Mouse (Mus musculus): ENCODE measurements at regions not wholly inside any gene's neighbourhood (a gene's known extent, or its start where the extent isn't known, plus 50 kb on each side); places are given as distances from the start of the nearest gene placed in this dataset.

DNA sequence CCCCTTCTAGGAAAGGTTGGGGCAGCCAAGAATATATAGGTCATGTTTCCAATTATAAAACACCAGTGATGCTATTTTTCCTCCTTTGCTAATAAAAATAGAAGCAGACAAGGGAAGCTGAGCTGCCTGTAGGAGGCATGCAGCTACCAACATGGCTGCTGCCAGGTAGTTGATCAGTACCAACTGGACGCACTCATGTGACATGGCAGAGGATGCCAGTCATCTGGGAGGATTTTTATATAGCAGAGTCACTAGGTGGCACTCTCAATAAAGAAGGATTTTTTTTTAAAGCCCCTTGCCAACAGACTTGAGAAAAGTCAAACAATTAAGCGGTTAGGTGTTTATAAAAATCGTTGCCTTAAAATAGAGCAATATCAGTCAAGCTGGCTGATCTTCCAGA is 273.5 kb downstream of the Mex3b start:
- ATAC-seq, result no peak
- Histone ChIP-seq H3K27ac (no peak overlapping the region), H3K4me2 (replicated peaks) (no peak overlapping the region), H3K36me3 (no peaks in the 10 kb centered on the region), H3K9ac (no peak overlapping the region), H3K27me3 (replicated peaks) (no peaks in the 10 kb centered on the region), H3K4me3 (replicated peaks) (no peak overlapping the region), H3K9me3 (no peaks in the 10 kb centered on the region), H3K4me1 (replicated peaks) (no peaks in the 10 kb centered on the region)
- 67% methylated on average over 3 of the region's 3 CpGs for WGBS

- H3K27me3 ChIP-seq (replicated peaks), result no peaks in the 10 kb centered on the region
- no peak overlapping the region for H3K27ac ChIP-seq
- no peaks in the 10 kb centered on the region for H3K4me1 ChIP-seq (replicated peaks)
- no peak overlapping the region for H3K4me2 ChIP-seq (replicated peaks)
- no peak overlapping the region for H3K4me3 ChIP-seq (replicated peaks)
- ATAC-seq, result no peak
- 65% methylated on average over 5 of the region's 5 CpGs for WGBS
- H3K9me3 ChIP-seq, result no peaks in the 10 kb centered on the region
- H3K9ac ChIP-seq, result no peak overlapping the region
- H3K36me3 ChIP-seq, result no peaks in the 10 kb centered on the region
Measured at GRCm38 (mm10) chr7:83144018-83144417, 276.9 kb downstream of the Mex3b start.

- no peak for ATAC-seq
Measured at GRCm38 (mm10) chr7:83145551-83145950, 278.4 kb downstream of the Mex3b start.

DNA sequence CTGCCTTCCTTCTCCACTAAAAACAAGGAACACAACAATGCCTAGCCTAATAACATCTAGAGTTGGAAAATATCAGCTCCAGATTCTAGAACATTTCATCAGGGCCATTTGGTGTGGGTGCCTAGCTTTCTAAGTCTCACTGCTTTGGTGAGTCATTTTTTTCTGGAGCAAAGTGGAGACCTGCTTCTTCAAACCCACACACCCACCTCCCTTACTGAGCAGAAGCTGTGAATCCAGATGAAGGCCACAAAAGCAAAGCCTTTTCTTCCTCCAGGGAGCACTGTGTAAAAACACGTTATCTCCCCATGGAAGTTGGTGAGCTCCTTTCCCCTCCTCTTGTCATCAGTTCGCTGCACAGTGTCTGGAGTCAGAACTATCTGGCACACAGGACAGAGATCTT is 294.1 kb downstream of the Mex3b start:
- Histone ChIP-seq H3K4me1 (replicated peaks) (no peaks in the 10 kb centered on the region), H3K27ac (no peak overlapping the region), H3K36me3 (no peaks in the 10 kb centered on the region), H3K27me3 (replicated peaks) (no peaks in the 10 kb centered on the region), H3K9ac (no peak overlapping the region), H3K9me3 (no peaks in the 10 kb centered on the region), H3K4me3 (replicated peaks) (no peak overlapping the region), H3K4me2 (replicated peaks) (no peak overlapping the region)
- no peak for ATAC-seq
- 75% methylated on average over 2 of the region's 2 CpGs for WGBS

More at GRCm38 (mm10) chr7:83145551-83145950, 278.4 kb downstream of the Mex3b start:
- Histone ChIP-seq H3K36me3 (no peaks in the 10 kb centered on the region), H3K4me1 (replicated peaks) (no peaks in the 10 kb centered on the region), H3K4me2 (replicated peaks) (no peak overlapping the region), H3K27me3 (replicated peaks) (no peaks in the 10 kb centered on the region), H3K27ac (no peak overlapping the region), H3K9ac (no peak overlapping the region), H3K4me3 (replicated peaks) (no peak overlapping the region), H3K9me3 (no peaks in the 10 kb centered on the region)
- 72% methylated on average over 5 of the region's 5 CpGs for WGBS

GRCm38 (mm10) chr7:83162868-83163267 is 295.7 kb downstream of the Mex3b start:
- H3K9ac ChIP-seq, result no peak overlapping the region
- H3K27ac ChIP-seq, result no peak overlapping the region
- H3K4me3 ChIP-seq (replicated peaks), result no peak overlapping the region
- H3K27me3 ChIP-seq (replicated peaks), result no peaks in the 10 kb centered on the region
- H3K36me3 ChIP-seq, result no peaks in the 10 kb centered on the region
- 63% methylated on average over 3 of the region's 3 CpGs for WGBS
- ATAC-seq, result no peak
- no peaks in the 10 kb centered on the region for H3K9me3 ChIP-seq
- no peaks in the 10 kb centered on the region for H3K4me1 ChIP-seq (replicated peaks)
- no peak overlapping the region for H3K4me2 ChIP-seq (replicated peaks)

DNA sequence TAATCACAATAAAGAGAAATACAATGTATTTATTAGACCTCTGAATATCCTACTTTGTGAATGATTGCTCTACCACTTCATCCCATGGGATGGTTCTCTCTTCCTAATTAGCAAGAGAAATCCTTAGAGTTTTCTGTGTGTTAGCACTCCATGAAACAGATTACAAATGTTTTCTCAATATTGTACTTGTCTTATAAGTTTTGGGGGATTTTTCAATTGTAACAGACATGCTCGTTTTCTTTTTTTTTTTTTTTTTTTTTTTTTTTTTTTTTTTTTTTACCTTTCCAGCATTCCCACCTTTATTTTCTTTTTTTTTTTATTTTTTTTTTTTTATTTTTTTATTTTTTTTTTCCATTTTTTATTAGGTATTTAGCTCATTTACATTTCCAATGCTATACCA is 312.3 kb downstream of the Mex3b start:
- H3K9ac ChIP-seq, result no peak overlapping the region
- H3K9me3 ChIP-seq, result no peaks in the 10 kb centered on the region
- no peak overlapping the region for H3K4me3 ChIP-seq (replicated peaks)
- WGBS, result 91% methylated on average over 1 of the region's 1 CpGs
- H3K4me1 ChIP-seq (replicated peaks), result no peaks in the 10 kb centered on the region
- ATAC-seq, result no peak
- no peaks in the 10 kb centered on the region for H3K27me3 ChIP-seq (replicated peaks)
- no peak overlapping the region for H3K4me2 ChIP-seq (replicated peaks)
- H3K27ac ChIP-seq, result no peak overlapping the region
- no peaks in the 10 kb centered on the region for H3K36me3 ChIP-seq

DNA sequence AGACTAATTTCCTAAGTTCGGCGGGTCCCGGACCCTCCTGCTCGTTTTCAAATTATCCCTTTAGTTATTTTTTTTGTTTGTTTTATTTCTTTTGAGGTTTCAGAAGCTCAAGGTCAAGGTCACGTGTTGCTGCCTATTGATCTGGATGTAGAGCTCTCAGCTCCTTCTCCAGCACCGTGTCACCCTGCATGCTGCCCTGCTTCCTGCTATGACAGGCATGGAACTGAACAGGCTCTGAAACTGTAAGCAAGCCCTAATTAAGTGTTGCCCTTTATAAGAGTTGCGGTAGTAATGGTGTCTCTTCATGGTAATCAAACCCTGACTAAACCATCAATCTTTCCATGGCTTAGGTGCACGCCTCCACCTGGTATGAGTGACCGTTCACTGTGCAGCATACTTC is 319.2 kb downstream of the Mex3b start:
- H3K27ac ChIP-seq, result no peak overlapping the region
- 81% methylated on average over 9 of the region's 9 CpGs for WGBS
- no peaks in the 10 kb centered on the region for H3K9me3 ChIP-seq
- ATAC-seq, result no peak
- no peak overlapping the region for H3K4me3 ChIP-seq (replicated peaks)
- no peaks in the 10 kb centered on the region for H3K36me3 ChIP-seq
- no peaks in the 10 kb centered on the region for H3K4me1 ChIP-seq (replicated peaks)
- no peaks in the 10 kb centered on the region for H3K27me3 ChIP-seq (replicated peaks)
- no peak overlapping the region for H3K4me2 ChIP-seq (replicated peaks)
- H3K9ac ChIP-seq, result no peak overlapping the region

DNA sequence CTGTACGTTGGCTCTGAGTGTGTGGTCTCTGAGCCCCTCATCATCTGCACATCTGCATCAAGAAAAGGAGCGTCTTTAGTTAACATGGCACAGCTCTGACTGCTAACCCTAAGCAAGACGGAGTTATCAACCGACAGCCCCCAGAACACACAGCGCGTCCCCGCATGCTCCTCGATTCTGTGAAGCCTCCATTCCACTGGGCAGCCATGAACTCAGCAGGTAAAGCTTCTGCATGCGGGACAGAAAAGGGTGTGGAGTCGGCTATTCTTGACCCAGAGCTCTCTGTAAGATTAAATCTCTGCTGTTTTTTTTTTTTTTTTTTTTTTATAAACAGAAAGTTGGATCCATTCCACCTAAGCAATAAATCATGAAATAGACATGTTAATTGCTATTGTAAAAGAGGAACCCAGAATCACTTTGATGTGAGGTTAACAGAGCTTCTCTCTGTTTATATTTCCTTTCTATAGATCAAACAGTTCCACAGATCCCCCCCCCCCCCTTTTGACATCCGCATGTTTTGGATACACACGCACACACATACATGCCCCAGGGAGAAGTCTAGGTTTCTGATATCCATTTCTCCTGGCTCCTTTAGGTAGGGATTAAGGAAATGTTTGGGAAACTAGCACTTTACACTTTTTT is 328.9 kb downstream of the Mex3b start:
- no peak overlapping the region for H3K9ac ChIP-seq
- peak; percentile 79 for ATAC-seq
- no peaks in the 10 kb centered on the region for H3K27me3 ChIP-seq (replicated peaks)
- H3K4me3 ChIP-seq (replicated peaks), result no peak overlapping the region
- H3K4me1 ChIP-seq (replicated peaks), result 0 out of 2 replicates have a peak, but pooled peaks cover 7% of the 10 kb centered on the region
- 34% methylated on average over 12 of the region's 12 CpGs for WGBS
- no peaks in the 10 kb centered on the region for H3K36me3 ChIP-seq
- no peak overlapping the region; the same call in 1 of the 2 replicates for H3K4me2 ChIP-seq (replicated peaks)
- H3K27ac ChIP-seq, result no peak overlapping the region
- no peaks in the 10 kb centered on the region for H3K9me3 ChIP-seq

DNA sequence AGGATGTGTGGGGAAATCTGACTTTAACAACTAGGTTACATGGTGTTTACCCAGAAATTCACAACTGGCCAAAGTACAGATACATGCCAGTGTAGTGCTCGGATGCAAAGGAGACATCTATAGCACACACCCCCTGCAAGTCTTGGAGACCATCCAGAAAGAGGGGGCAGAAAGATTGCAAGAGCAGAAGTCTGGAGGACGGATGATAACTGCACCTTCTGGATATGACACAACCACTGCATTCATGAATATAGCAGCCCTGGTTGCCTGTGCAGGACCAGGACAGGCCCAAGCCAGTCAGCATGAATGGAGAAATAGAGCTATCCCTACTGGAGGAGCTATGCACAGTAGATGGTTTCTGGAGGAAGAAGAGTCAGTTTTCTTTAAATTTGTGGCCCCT is 330.4 kb downstream of the Mex3b start:
- ATAC-seq, result no peak

GRCm38 (mm10) chr7:83201126-83201686 is 334.1 kb downstream of the Mex3b start:
- no peaks in the 10 kb centered on the region for H3K9me3 ChIP-seq
- H3K36me3 ChIP-seq, result no peaks in the 10 kb centered on the region
- no peaks in the 10 kb centered on the region for H3K27me3 ChIP-seq (replicated peaks)
- 57% methylated on average over 7 of the region's 7 CpGs for WGBS
- no peak overlapping the region for H3K4me3 ChIP-seq (replicated peaks)
- H3K4me1 ChIP-seq (replicated peaks), result peaks cover 12% of the 10 kb centered on the region; the same call in 1 of the 2 replicates
- no peak overlapping the region for H3K4me2 ChIP-seq (replicated peaks)
- ATAC-seq, result no peak
- no peak overlapping the region for H3K9ac ChIP-seq
- H3K27ac ChIP-seq, result peak overlapping the region; percentile 52; the same call in 1 of the 2 replicates

More for the DNA sequence above, 330.4 kb downstream of the Mex3b start:
- no peak overlapping the region for H3K4me3 ChIP-seq (replicated peaks)
- H3K36me3 ChIP-seq, result no peaks in the 10 kb centered on the region
- peaks cover 11% of the 10 kb centered on the region; the same call in 1 of the 2 replicates for H3K4me1 ChIP-seq (replicated peaks)
- no peaks in the 10 kb centered on the region for H3K27me3 ChIP-seq (replicated peaks)
- H3K27ac ChIP-seq, result no peak overlapping the region
- no peak overlapping the region for H3K9ac ChIP-seq
- WGBS, result 54% methylated on average over 2 of the region's 2 CpGs
- no peak overlapping the region for H3K4me2 ChIP-seq (replicated peaks)
- H3K9me3 ChIP-seq, result no peaks in the 10 kb centered on the region

- WGBS, result 11% methylated on average over 11 of the region's 11 CpGs
- Histone ChIP-seq H3K9me3 (no peaks in the 10 kb centered on the region), H3K36me3 (no peaks in the 10 kb centered on the region), H3K27me3 (replicated peaks) (no peaks in the 10 kb centered on the region), H3K27ac (peak overlapping the region; percentile 52), H3K4me2 (replicated peaks) (peak overlapping the region; percentile 41), H3K9ac (no peak overlapping the region), H3K4me3 (replicated peaks) (no peak overlapping the region), H3K4me1 (replicated peaks) (peaks cover 9% of the 10 kb centered on the region; the same call in 1 of the 2 replicates)
- ATAC-seq, result peak; percentile 75
Measured at GRCm38 (mm10) chr7:83201768-83202493, 334.8 kb downstream of the Mex3b start.

DNA sequence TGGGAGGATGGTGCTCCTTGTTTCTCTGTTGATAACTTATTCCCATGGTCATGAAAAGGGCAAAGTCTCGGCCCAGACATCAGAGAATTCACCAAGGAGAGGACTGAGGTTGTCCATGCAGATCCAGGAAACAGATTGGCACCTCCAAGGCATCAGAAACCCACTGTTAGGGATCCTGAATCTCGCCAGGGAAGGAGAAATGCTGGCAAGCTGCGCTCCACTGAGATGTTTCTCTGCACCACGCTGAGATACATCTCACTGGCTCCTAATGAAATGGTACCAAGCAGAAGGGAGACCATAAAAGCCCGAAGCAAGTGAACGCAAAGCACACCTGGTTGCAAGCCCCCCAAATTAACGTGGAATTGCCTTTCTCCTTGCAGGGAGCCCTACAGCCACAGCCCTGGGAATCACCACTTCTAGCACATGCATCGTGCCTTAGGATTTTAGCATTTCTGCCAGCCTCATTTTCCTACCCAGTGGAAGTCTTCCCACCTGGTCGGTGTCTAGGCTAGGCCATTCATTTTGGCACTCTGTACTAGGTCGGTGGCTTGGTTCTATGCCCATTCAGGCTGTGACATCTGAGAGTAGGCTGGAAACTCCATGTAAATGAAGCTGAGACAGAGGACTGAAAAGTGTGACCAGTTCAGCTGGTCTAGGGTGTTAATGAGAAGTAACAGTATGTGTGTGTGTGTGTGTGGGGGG is 336.3 kb downstream of the Mex3b start:
- no peak for ATAC-seq
- WGBS, result 89% methylated on average over 10 of the region's 10 CpGs
- H3K4me2 ChIP-seq (replicated peaks), result no peak overlapping the region
- no peaks in the 10 kb centered on the region for H3K27me3 ChIP-seq (replicated peaks)
- peaks cover 7% of the 10 kb centered on the region; the same call in 1 of the 2 replicates for H3K4me1 ChIP-seq (replicated peaks)
- H3K36me3 ChIP-seq, result no peaks in the 10 kb centered on the region
- no peak overlapping the region for H3K4me3 ChIP-seq (replicated peaks)
- H3K27ac ChIP-seq, result no peak overlapping the region
- H3K9me3 ChIP-seq, result no peaks in the 10 kb centered on the region
- no peak overlapping the region for H3K9ac ChIP-seq

All from intestine, embryonic 15.5 days (tissue).